In genomic region chr19:43627345-43627744, GRCm38 (mm10) we compare ENCODE assay signal across 20 mouse cellular contexts. TPM values are rescaled to one million over a fixed set of nuclear protein-coding genes. Genes with fewer than 3 reads are reported as not detected.
DNase-seq lines count a peak whose midpoint lies in the region; ATAC-seq and TF ChIP-seq lines count a peak whose summit lies in the region.
"Had no signal": no experiment of that assay in that cellular context is flagged by ENCODE, and none has a peak within 500 bp of the region (broad histone marks: within the 10 kb centered on the region; RNA-seq: fewer than 3 reads in every experiment).

No protein-coding gene starts in this region.

- no peak for TF ChIP-seq EP300 in liver, embryonic 14.5 days (IDR thresholded peaks at IDR 0.05; ENCODE audit: low read depth)
- TF ChIP-seq EP300 in ES-Bruce4 (IDR thresholded peaks at IDR 0.05; ENCODE audit: insufficient read depth, low read depth, low read length): no peak

- no peak for ATAC-seq in forebrain, postnatal 0 days
- no peak for ATAC-seq in forebrain, embryonic 16.5 days
- no peak for ATAC-seq in liver, embryonic 14.5 days (ENCODE audit: insufficient read depth)
- ATAC-seq in liver, embryonic 12.5 days: no peak
- no peak for ATAC-seq in erythroblast, adult 5-6 weeks (replicated peaks; ENCODE audit: low FRiP score, poor library complexity, severe bottlenecking)

- no peak for TF ChIP-seq POLR2A in ES-Bruce4 (IDR thresholded peaks at IDR 0.05; ENCODE audit: insufficient read depth, low read length)
- TF ChIP-seq POLR2A in brain, embryonic 14.5 days (IDR thresholded peaks at IDR 0.05; ENCODE audit: borderline replicate concordance, extremely low read depth, insufficient read depth, insufficient read length, poor library complexity, severe bottlenecking): no peak

- H3K9me3 ChIP-seq in forebrain, postnatal 0 days (ENCODE audit: low read length): no peaks in the 10 kb centered on the region
- H3K9me3 ChIP-seq in forebrain, embryonic 16.5 days (ENCODE audit: control insufficient read depth, low read length): no peaks in the 10 kb centered on the region
- no peaks in the 10 kb centered on the region for H3K9me3 ChIP-seq in liver, embryonic 14.5 days (ENCODE audit: control insufficient read depth, low read length)
- no peaks in the 10 kb centered on the region for H3K9me3 ChIP-seq in liver, embryonic 12.5 days (replicated peaks)
- H3K9me3 ChIP-seq in ES-Bruce4 (replicated peaks; ENCODE audit: control insufficient read depth, insufficient read depth, low read length, poor library complexity, severe bottlenecking): no peaks in the 10 kb centered on the region
- H3K9me3 ChIP-seq: forebrain, embryonic 13.5 days; limb, embryonic 13.5 days had no signal

- peak; percentile 37 for TF ChIP-seq CTCF in forebrain, postnatal 0 days (IDR thresholded peaks at IDR 0.05; ENCODE audit: low read depth)
- TF ChIP-seq CTCF in liver, embryonic 14.5 days (IDR thresholded peaks at IDR 0.05; ENCODE audit: low read depth): peak; percentile 55
- TF ChIP-seq CTCF in ES-Bruce4 (IDR thresholded peaks at IDR 0.05; ENCODE audit: low read depth, low read length): peak; percentile 3
- TF ChIP-seq CTCF in brain, embryonic 14.5 days (IDR thresholded peaks at IDR 0.05; ENCODE audit: borderline replicate concordance, extremely low read depth, insufficient read depth, insufficient read length): peak; percentile 20; the same call in 1 of the 2 replicates

- no peak overlapping the region for H3K4me2 ChIP-seq in forebrain, postnatal 0 days (ENCODE audit: low read depth)
- no peak overlapping the region for H3K4me2 ChIP-seq in forebrain, embryonic 16.5 days (ENCODE audit: low read length)
- no peak overlapping the region for H3K4me2 ChIP-seq in liver, embryonic 14.5 days (ENCODE audit: low read depth)
- H3K4me2 ChIP-seq in liver, embryonic 12.5 days: no peak overlapping the region
- H3K4me2 ChIP-seq: forebrain, embryonic 13.5 days; limb, embryonic 13.5 days had no signal

- no peaks in the 10 kb centered on the region for H3K4me1 ChIP-seq in forebrain, postnatal 0 days (ENCODE audit: insufficient read depth)
- peaks cover 3% of the 10 kb centered on the region for H3K4me1 ChIP-seq in forebrain, embryonic 16.5 days (replicated peaks; ENCODE audit: control insufficient read depth, insufficient read depth, low read length)
- H3K4me1 ChIP-seq in liver, embryonic 14.5 days (replicated peaks; ENCODE audit: control insufficient read depth in 2 of 2, insufficient read depth in 2 of 2, low read length in 1 of 2): no peaks in the 10 kb centered on the region
- 0 out of 2 replicates have a peak, but pooled peaks cover 9% of the 10 kb centered on the region for H3K4me1 ChIP-seq in liver, embryonic 12.5 days
- no peaks in the 10 kb centered on the region for H3K4me1 ChIP-seq in ES-Bruce4 (ENCODE audit: control insufficient read depth, insufficient read depth, low read length)
- H3K4me1 ChIP-seq: limb, embryonic 13.5 days had no signal

- H3K36me3 ChIP-seq in forebrain, postnatal 0 days (ENCODE audit: insufficient read depth): no peaks in the 10 kb centered on the region
- H3K36me3 ChIP-seq in forebrain, embryonic 16.5 days (ENCODE audit: control insufficient read depth, insufficient read depth): no peaks in the 10 kb centered on the region
- no peaks in the 10 kb centered on the region for H3K36me3 ChIP-seq in liver, embryonic 14.5 days (replicated peaks; ENCODE audit: control insufficient read depth, insufficient read depth, low read depth)
- no peaks in the 10 kb centered on the region for H3K36me3 ChIP-seq in liver, embryonic 12.5 days
- no peaks in the 10 kb centered on the region for H3K36me3 ChIP-seq in ES-Bruce4 (ENCODE audit: control insufficient read depth, insufficient read depth, low read length, poor library complexity, severe bottlenecking)
- H3K36me3 ChIP-seq: embryonic facial prominence, embryonic 10.5 days; limb, embryonic 13.5 days had no signal

- no peak overlapping the region for H3K27ac ChIP-seq in forebrain, postnatal 0 days (ENCODE audit: low read depth, low read length)
- H3K27ac ChIP-seq in forebrain, embryonic 16.5 days (ENCODE audit: low read length): no peak overlapping the region
- no peak overlapping the region for H3K27ac ChIP-seq in liver, embryonic 14.5 days
- no peak overlapping the region for H3K27ac ChIP-seq in liver, embryonic 12.5 days
- H3K27ac ChIP-seq in ES-Bruce4 (ENCODE audit: insufficient read depth, low read length): no peak overlapping the region
- H3K27ac ChIP-seq: embryonic facial prominence, embryonic 10.5 days; forebrain, embryonic 13.5 days; limb, embryonic 13.5 days had no signal

- H3K4me3 ChIP-seq in forebrain, postnatal 0 days (ENCODE audit: low read depth, low read length): no peak overlapping the region
- H3K4me3 ChIP-seq in forebrain, embryonic 16.5 days (replicated peaks; ENCODE audit: low read length): no peak overlapping the region
- no peak overlapping the region for H3K4me3 ChIP-seq in liver, embryonic 14.5 days (ENCODE audit: insufficient read depth in 1 of 2, low read depth in 2 of 2, low read length in 2 of 2)
- H3K4me3 ChIP-seq in liver, embryonic 12.5 days: no peak overlapping the region
- H3K4me3 ChIP-seq in ES-Bruce4 (ENCODE audit: low read depth, low read length): no peak overlapping the region
- H3K4me3 ChIP-seq: embryonic facial prominence, embryonic 10.5 days; forebrain, embryonic 13.5 days; limb, embryonic 13.5 days had no signal

- no peak for DNase-seq in forebrain, postnatal 0 days
- DNase-seq in liver, embryonic 14.5 days (ENCODE audit: low read depth in 3 of 3, low spot score in 3 of 3): no peak
- DNase-seq in brain, embryonic 14.5 days (ENCODE audit: low read depth): no peak
- DNase-seq in cerebellum, postnatal 14 days: no peak
- DNase-seq: adrenal gland, postnatal 25 days; cerebellum, adult 2 months; gastrocnemius, postnatal 14 days; layer of hippocampus, postnatal 36 days; lung, postnatal 36 days; retina, postnatal 1 day; thymus, postnatal 25 days had no signal

- 90% methylated on average over 3 of the region's 3 CpGs for WGBS in forebrain, postnatal 0 days
- WGBS in forebrain, embryonic 16.5 days: 93% methylated on average over 3 of the region's 3 CpGs
- 73% methylated on average over 3 of the region's 3 CpGs for WGBS in liver, embryonic 14.5 days (ENCODE audit: insufficient replicate concordance)
- 74% methylated on average over 3 of the region's 3 CpGs for WGBS in liver, embryonic 12.5 days (ENCODE audit: insufficient replicate concordance)

- H3K9ac ChIP-seq in forebrain, postnatal 0 days: no peak overlapping the region
- H3K9ac ChIP-seq in forebrain, embryonic 16.5 days (replicated peaks; ENCODE audit: low read depth, low read length): no peak overlapping the region
- H3K9ac ChIP-seq in liver, embryonic 14.5 days (replicated peaks): no peak overlapping the region
- no peak overlapping the region for H3K9ac ChIP-seq in liver, embryonic 12.5 days
- H3K9ac ChIP-seq in ES-Bruce4 (ENCODE audit: low read depth, poor library complexity, severe bottlenecking): no peak overlapping the region
- H3K9ac ChIP-seq: forebrain, embryonic 13.5 days; limb, embryonic 13.5 days had no signal

- peaks cover 10% of the 10 kb centered on the region for H3K27me3 ChIP-seq in forebrain, postnatal 0 days (ENCODE audit: insufficient read depth, low read length)
- H3K27me3 ChIP-seq in forebrain, embryonic 16.5 days (replicated peaks; ENCODE audit: control insufficient read depth, insufficient read depth, low read length): peaks cover 10% of the 10 kb centered on the region
- peaks cover 7% of the 10 kb centered on the region for H3K27me3 ChIP-seq in liver, embryonic 14.5 days (ENCODE audit: control insufficient read depth, insufficient read depth, low read length)
- peaks cover 48% of the 10 kb centered on the region for H3K27me3 ChIP-seq in liver, embryonic 12.5 days (replicated peaks)
- no peaks in the 10 kb centered on the region for H3K27me3 ChIP-seq in ES-Bruce4 (ENCODE audit: control insufficient read depth, insufficient read depth, low read length, poor library complexity, severe bottlenecking)

RNA-seq across cellular contexts. Expression of gene Nkx2-3, which starts 15.2 kb away (rescaled TPM):
- 0.67 and 0.92 TPM in 2 replicates for total RNA-seq in forebrain, postnatal 0 days (2014; rRNA removed)
- 1.1 and 1.6 TPM in 2 replicates for polyA plus RNA-seq in forebrain, postnatal 0 days (2015; fragmentation: Nextera tagmentation; extraction: Ambion mirVana)
- polyA plus RNA-seq in forebrain, embryonic 16.5 days (2015; fragmentation: Nextera tagmentation; extraction: Ambion mirVana): 2.2 and 2.7 TPM in 2 replicates
- polyA plus RNA-seq in liver, embryonic 14.5 days (2012; rRNA removed): 0.07 and 0.11 TPM in 2 replicates
- 0.06 and 0.13 TPM in 2 replicates for polyA plus RNA-seq in liver, embryonic 14.5 days (2014; fragmentation: Nextera tagmentation; extraction: Ambion mirVana)
- polyA plus RNA-seq in liver, embryonic 12.5 days (2016; fragmentation: Nextera tagmentation; extraction: Ambion mirVana): 0.33 and 1.2 TPM in 2 replicates
- polyA plus RNA-seq in ES-Bruce4 (2011; ENCODE audit: insufficient read depth, insufficient read length, low read depth, missing spikeins): not detected in 2 replicates
- polyA plus RNA-seq in brain, embryonic 14.5 days (2012; rRNA removed): 0.90 and 1.4 TPM in 2 replicates
- 1.7 TPM in 1 of 2 replicates, not detected in the other for total RNA-seq in erythroblast, adult 5-6 weeks (2015; ENCODE audit: low replicate concordance)
- total RNA-seq in erythroblast, adult 5-6 weeks (2017; ENCODE audit: low replicate concordance): not detected in 2 replicates
- total RNA-seq: adrenal gland, postnatal 25 days; gastrocnemius, postnatal 14 days; layer of hippocampus, postnatal 36 days; left cerebral cortex, postnatal 14 days had no signal
- polyA plus RNA-seq: cerebellum, adult 2 months; heart, embryonic 16.5 days; limb, embryonic 13.5 days had no signal

RNA-seq across cellular contexts. Expression of gene Slc25a28, which starts 47.3 kb away (rescaled TPM):
- 45.2 and 67.2 TPM in 2 replicates for total RNA-seq in forebrain, postnatal 0 days (2014; rRNA removed)
- 13.1 and 15.6 TPM in 2 replicates for polyA plus RNA-seq in forebrain, postnatal 0 days (2015; fragmentation: Nextera tagmentation; extraction: Ambion mirVana)
- polyA plus RNA-seq in forebrain, embryonic 16.5 days (2015; fragmentation: Nextera tagmentation; extraction: Ambion mirVana): 15.6 and 16.4 TPM in 2 replicates
- 16.5 and 19.0 TPM in 2 replicates for polyA plus RNA-seq in liver, embryonic 14.5 days (2012; rRNA removed)
- 4.4 and 5.1 TPM in 2 replicates for polyA plus RNA-seq in liver, embryonic 14.5 days (2014; fragmentation: Nextera tagmentation; extraction: Ambion mirVana)
- polyA plus RNA-seq in liver, embryonic 12.5 days (2016; fragmentation: Nextera tagmentation; extraction: Ambion mirVana): 11.6 and 13.4 TPM in 2 replicates
- polyA plus RNA-seq in ES-Bruce4 (2011; ENCODE audit: insufficient read depth, insufficient read length, low read depth, missing spikeins): 31.2 and 38.0 TPM in 2 replicates
- polyA plus RNA-seq in brain, embryonic 14.5 days (2012; rRNA removed): 73.8 and 98.7 TPM in 2 replicates
- total RNA-seq in erythroblast, adult 5-6 weeks (2015; ENCODE audit: low replicate concordance): 3.8 and 12.1 TPM in 2 replicates
- 9.7 and 10.9 TPM in 2 replicates for total RNA-seq in erythroblast, adult 5-6 weeks (2017; ENCODE audit: low replicate concordance)

Comparison
In these comparisons a context has a peak if more than half of its experiments do, and no peak if none do; other contexts are left out.
1. CTCF ChIP-seq: peak in every context shown above with its lines; median percentile 55 in liver, embryonic 14.5 days; 37 in forebrain, postnatal 0 days; 20 in brain, embryonic 14.5 days; 3 in ES-Bruce4.